Mouse (Mus musculus) gastrocnemius, postnatal 14 days (tissue): ENCODE results near the gene Arfrp1. TPM values are rescaled to one million over a fixed set of nuclear protein-coding genes. Genes with fewer than 3 reads are reported as not detected.

Source experiments
- DNase-seq: peaks from one replicate; pipeline ENCODE4 v3.0.0; 2021; ENCODE audit warnings: mixed read lengths
- intact Hi-C: fragments of 180-260 bp; cut with DNase I; formaldehyde crosslinking; loops from one replicate; pipeline ENCODE4 v1.15.1; 2025; ENCODE audit warnings: low total_unique reads
- total RNA-seq, 2 experiments: library from RNA; stranded (reverse); gene quantifications; 2 replicates each; pipeline ENCODE4 v1.2.3; 2021

Gene Arfrp1
- total RNA-seq, 2 experiments from 2014 or later: 21.0 to 21.8 TPM

- intact Hi-C loops: no loop called here
- DNase-seq: no peak
Measured at GRCm38 (mm10) chr2:181381107-181381506, 15.9 kb upstream of the Arfrp1 start.

- no peak for DNase-seq
- intact Hi-C loops: no loop called here
Measured at GRCm38 (mm10) chr2:181380251-181380650, 15.0 kb upstream of the Arfrp1 start.

GRCm38 (mm10) chr2:181379778-181380177 is 14.6 kb upstream of the Arfrp1 start, which contains the start of gene Lime1:
Gene Lime1 (plus strand): TSS chr2:181380078.
- intact Hi-C loops: no loop called here
- DNase-seq: no peak

GRCm38 (mm10) chr2:181378701-181379100 is 13.5 kb upstream of the Arfrp1 start:
- intact Hi-C loops: no loop called here
- DNase-seq: no peak

GRCm38 (mm10) chr2:181377230-181377629 is 12.0 kb upstream of the Arfrp1 start:
- intact Hi-C loops: no loop called here
- no peak for DNase-seq

GRCm38 (mm10) chr2:181375787-181376186 is 10.6 kb upstream of the Arfrp1 start:
- DNase-seq: no peak
- intact Hi-C loops: no loop called here

GRCm38 (mm10) chr2:181370001-181370400 is 4.8 kb upstream of the Arfrp1 start:
- no peak for DNase-seq
- intact Hi-C loops: no loop called here

GRCm38 (mm10) chr2:181365655-181366075 is 461 bp upstream of the Arfrp1 start:
- no peak for DNase-seq
- intact Hi-C loops: no loop called here

GRCm38 (mm10) chr2:181364487-181364859 is 731 bp downstream of the Arfrp1 start:
- no peak for DNase-seq
- intact Hi-C loops: no loop called here

GRCm38 (mm10) chr2:181363946-181364345 is 1.3 kb downstream of the Arfrp1 start:
- DNase-seq: no peak
- intact Hi-C loops: no loop called here

GRCm38 (mm10) chr2:181356780-181357179 is 8.4 kb downstream of the Arfrp1 start:
- DNase-seq: no peak
- intact Hi-C loops: no loop called here

GRCm38 (mm10) chr2:181342766-181343165 is 22.4 kb downstream of the Arfrp1 start:
- no peak for DNase-seq
- intact Hi-C loops: no loop called here

- intact Hi-C loops: no loop called here
- DNase-seq: no peak
Measured at GRCm38 (mm10) chr2:181340426-181340825, 24.8 kb downstream of the Arfrp1 start.

- DNase-seq: peak; percentile 51
- intact Hi-C loops: loop anchor here (5.0 kb wide), 1 partner anchor 152 kb away; no protein-coding TSS in a partner anchor
Measured at GRCm38 (mm10) chr2:181334023-181334422, 31.2 kb downstream of the Arfrp1 start.

- no peak for DNase-seq
- intact Hi-C loops: loop anchor here (5.0 kb wide), 1 partner anchor 150 kb away; no protein-coding TSS in a partner anchor
Measured at GRCm38 (mm10) chr2:181332542-181332941, 32.7 kb downstream of the Arfrp1 start.

GRCm38 (mm10) chr2:181326098-181326497 is 39.1 kb downstream of the Arfrp1 start:
- no peak for DNase-seq
- intact Hi-C loops: no loop called here

GRCm38 (mm10) chr2:181322136-181322535 is 43.1 kb downstream of the Arfrp1 start:
- DNase-seq: no peak
- intact Hi-C loops: no loop called here

- intact Hi-C loops: no loop called here
- DNase-seq: no peak
Measured at GRCm38 (mm10) chr2:181320103-181320499, 45.1 kb downstream of the Arfrp1 start.

- intact Hi-C loops: no loop called here
- DNase-seq: peak; percentile 84
Measured at GRCm38 (mm10) chr2:181319248-181320102, 45.7 kb downstream of the Arfrp1 start, which contains the start of gene Rtel1. Gene Rtel1 (plus strand): TSS chr2:181319739.

- peak; percentile 52 for DNase-seq
- intact Hi-C loops: no loop called here
Measured at GRCm38 (mm10) chr2:181314080-181314810, 51.0 kb downstream of the Arfrp1 start, which contains the start of gene Stmn3. Gene Stmn3 (minus strand): TSS chr2:181314500.
